Mouse (Mus musculus) retina, adult 2 months (tissue): Measurements from ENCODE around the gene Arid2.
"Not testable (repeated sequence)": the region's sequence is repeated elsewhere in the genome, so short reads cannot be mapped to it uniquely, and the experiment has no call there.

Source experiments
- DNase-seq: peaks from one replicate; pipeline ENCODE4 v3.0.0-alpha.2; 2012; ENCODE audit warnings: low read depth, low spot score

Gene Arid2

GRCm38 (mm10) chr15:96287369-96287975, at the start of gene Arid2:
Gene Arid2 (plus strand): TSS chr15:96287518.
- no peak for DNase-seq

- no peak for DNase-seq
Measured at GRCm38 (mm10) chr15:96238071-96238470, 49.2 kb upstream of the Arid2 start.

DNA sequence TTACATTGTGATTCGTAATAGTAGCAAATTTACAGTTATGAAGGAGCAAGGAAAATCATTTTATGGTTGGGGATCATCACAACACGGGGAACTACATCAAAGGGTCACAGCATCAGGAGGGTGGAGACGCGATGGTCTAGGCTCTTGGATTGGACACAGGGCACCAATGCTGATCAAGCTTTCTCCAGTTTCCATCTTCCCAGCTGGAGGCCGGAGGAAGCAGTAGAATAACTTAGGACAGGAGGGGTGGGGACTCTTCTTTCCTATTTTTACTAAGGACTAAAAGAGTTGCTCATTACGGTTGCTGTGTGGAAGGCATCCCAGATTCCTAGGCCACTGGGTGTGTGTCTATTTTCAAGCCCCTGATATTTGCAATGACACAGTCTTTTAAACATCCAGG, 43.1 kb upstream of the Arid2 start:
- no peak for DNase-seq

DNA sequence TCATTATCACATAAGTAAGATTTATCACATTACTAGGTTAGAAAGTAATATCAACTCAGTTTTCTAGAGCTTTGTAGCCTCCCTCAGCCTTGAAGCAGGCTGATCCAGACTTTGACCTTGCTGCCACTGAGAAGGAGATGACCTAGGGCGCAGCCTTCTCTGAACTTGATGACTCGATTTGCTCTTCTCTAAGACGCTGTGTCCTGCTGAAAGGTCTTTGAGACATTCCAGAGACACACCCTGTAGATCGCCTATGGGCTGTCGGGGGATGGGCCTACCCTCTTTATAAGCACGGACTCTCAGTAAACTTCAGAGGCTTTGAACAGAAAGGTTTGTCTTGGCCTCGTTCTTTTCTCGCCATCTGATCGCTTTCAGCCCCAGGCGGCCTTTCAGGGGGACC, 42.6 kb upstream of the Arid2 start:
- DNase-seq, result not testable (repeated sequence)

DNA sequence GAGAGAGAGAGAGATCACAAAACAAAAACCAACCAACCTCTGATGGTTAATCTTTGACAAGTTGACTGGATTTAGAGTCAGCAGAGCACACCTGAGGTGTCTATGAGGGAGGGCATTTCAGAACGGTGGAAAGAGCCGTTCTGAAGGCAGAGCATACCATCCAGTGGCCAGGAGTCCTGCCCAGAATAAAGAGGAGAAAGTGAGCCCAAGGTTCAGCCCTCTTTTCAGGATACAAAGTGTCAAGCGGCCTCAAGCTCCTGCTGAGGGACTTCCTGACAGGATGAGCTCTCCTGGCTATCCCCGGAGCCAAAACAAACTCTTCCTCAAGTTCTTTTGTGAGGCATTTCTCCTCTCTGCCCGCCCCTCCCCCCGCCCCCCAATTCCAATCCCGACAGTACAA, 33.5 kb upstream of the Arid2 start:
- DNase-seq, result no peak

GRCm38 (mm10) chr15:96254356-96254755, 33.0 kb upstream of the Arid2 start:
- DNase-seq, result no peak

DNA sequence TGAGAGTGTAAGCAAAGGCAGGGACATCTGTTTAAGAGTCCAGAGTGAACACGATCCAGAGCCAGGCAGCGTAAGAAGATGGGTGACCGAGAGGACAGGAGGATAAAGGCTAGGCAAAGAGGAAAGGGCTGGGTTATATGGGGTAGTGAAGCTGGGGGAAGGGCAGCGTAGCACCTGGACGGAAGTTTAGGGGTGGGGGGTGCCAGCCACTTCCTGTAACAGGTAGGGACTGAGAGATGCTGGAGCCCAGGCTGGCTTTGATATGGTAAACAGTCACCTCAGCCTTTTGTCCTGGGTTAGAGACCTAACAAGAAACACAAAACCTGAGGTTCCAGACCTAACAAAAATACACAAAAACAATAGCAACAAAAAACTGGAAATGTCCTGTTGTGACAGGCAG, 29.5 kb upstream of the Arid2 start:
- DNase-seq, result no peak

- no peak for DNase-seq
Measured at GRCm38 (mm10) chr15:96264614-96265013, 22.7 kb upstream of the Arid2 start.

DNA sequence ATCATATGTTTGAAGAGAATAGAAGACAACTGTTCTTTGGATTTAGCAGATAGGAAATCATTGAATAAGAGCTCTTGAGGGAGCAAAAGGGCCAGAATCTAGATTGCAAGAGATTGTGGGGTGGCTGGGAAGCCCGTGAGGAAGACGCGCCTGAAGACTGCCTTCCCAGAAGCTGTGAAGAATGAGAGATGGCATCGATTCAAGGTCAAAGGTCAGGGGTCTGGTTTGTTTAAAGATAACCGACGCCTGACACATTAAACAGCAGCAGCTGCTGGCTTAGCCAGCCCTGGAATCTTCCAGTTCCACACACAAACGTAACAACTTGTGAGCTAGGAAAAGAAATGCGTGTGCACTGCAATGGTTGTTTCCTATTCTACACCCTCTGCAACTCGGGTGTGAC, 19.4 kb upstream of the Arid2 start:
- DNase-seq, result no peak

- DNase-seq, result no peak
Measured at GRCm38 (mm10) chr15:96268610-96269009, 18.7 kb upstream of the Arid2 start.

DNA sequence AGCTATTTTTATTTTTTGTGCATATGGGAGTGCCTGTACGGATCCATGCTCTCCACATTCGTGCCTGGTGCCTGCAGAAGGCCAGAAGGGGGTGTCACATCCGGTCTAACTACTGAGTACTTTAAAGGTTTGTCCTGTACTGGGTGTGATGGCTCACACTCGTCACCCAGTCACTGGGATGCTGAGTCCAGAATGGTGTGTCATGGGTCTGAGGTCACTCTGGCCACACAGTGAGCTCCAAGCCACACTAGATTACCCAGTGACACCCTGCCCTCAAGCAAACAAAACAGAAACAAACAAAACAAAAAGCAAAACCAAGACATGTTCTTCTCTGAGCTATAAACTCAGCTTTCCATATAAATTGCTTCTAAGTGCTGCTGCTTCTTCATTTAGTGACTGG, 17.9 kb upstream of the Arid2 start:
- no peak for DNase-seq

GRCm38 (mm10) chr15:96270272-96270880, 16.9 kb upstream of the Arid2 start:
- no peak for DNase-seq

DNA sequence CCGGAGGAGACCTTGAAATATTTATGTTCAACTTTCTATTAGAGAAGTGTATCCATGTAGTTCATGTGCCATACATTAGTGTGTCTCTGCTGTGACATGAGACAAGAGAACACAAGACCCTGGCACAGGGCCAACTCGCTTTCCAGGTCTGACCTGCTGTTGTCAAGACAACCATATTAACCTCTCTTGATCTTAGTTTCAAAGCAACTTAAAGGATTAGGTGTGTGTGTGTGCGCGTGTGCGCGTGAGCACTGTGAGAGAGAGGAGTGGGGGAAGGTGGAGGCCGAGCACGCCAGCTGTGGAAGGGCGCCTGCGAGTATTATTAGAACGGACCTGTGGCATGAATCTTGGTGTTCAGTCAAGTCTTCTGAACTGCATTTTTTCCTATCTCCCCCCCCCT, 15.0 kb upstream of the Arid2 start:
- DNase-seq, result no peak

- DNase-seq, result no peak
Measured at GRCm38 (mm10) chr15:96274341-96274740, 13.0 kb upstream of the Arid2 start.

- no peak for DNase-seq
Measured at GRCm38 (mm10) chr15:96275198-96275597, 12.1 kb upstream of the Arid2 start.

DNA sequence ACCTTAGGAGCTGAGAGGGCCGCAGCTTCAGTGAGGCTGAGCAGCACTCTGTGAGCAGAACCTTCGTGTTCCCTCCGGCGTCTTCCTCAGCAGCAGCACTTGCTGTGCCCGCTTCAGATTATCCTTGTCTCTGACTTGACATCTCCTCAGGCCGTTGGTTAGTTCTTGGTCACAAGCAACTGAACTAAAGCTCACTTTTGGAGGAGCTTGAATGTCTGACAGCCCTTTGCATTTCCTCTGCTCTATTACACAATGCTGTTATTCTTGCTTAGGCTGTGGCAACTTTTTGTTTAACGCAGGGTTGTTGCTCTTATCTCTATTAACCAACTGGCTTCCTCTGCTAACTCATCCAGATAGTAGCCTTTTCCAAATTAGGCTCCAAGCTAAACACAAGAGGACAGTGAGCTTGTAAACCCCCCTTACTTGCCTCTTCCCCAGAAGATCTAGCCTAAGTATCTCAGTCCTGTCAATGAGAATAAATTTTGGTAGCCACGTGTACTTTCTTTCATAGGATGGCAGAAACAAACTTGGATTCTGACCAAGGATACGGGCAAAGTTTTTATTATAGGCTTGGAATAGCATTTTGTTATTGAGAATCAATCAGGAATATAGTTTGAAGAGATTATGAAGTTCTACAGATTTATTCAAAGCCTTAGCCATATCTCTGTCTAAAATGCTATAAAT, 11.4 kb upstream of the Arid2 start:
- DNase-seq, result no peak

GRCm38 (mm10) chr15:96277061-96277460, 10.3 kb upstream of the Arid2 start:
- no peak for DNase-seq

- no peak for DNase-seq
Measured at GRCm38 (mm10) chr15:96281236-96281635, 6.1 kb upstream of the Arid2 start.

DNA sequence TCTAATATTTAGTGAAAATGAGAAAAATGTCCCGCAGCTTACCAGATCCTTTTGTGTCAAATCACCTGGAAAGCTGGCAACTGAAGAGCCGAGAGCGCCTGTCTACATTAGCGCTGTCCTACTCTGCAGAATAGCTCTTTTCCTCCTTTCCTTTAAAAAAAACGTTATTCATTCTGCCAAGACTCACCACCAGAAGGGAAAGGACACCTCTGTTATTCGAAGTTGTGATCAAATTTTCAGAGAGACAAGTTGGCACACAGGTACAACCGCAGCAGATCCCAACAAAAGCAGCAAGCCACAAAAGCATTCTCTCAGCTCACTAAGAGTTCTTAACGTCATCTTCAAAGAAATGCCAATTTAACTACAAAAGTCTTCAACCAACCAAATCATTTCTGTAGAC, 4.2 kb upstream of the Arid2 start:
- no peak for DNase-seq

DNA sequence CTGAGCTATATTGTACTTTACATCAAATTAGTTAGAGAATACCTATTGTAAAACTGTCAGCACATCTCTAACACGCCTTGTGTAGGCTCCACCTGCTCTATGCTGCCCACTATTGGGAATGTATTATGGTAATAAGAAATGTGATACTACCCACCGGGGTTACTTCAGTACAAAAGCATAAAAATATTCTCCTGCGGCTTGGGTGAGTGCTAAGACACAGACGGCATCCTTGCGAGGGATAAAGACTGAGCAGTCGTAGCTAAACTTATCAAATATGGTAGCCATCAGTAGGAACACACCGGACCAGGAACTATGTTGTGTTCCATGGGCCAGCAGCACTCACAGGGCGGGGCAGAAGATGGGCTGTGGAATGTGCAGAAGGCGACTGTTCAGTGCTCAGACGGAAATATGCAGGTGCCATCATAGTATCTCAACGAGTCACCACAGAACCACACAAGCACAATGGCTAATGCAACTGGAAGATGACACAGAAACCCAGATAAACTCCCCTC, 3.3 kb upstream of the Arid2 start:
- no peak for DNase-seq

- no peak for DNase-seq
Measured at GRCm38 (mm10) chr15:96284711-96285322, 2.5 kb upstream of the Arid2 start.

DNA sequence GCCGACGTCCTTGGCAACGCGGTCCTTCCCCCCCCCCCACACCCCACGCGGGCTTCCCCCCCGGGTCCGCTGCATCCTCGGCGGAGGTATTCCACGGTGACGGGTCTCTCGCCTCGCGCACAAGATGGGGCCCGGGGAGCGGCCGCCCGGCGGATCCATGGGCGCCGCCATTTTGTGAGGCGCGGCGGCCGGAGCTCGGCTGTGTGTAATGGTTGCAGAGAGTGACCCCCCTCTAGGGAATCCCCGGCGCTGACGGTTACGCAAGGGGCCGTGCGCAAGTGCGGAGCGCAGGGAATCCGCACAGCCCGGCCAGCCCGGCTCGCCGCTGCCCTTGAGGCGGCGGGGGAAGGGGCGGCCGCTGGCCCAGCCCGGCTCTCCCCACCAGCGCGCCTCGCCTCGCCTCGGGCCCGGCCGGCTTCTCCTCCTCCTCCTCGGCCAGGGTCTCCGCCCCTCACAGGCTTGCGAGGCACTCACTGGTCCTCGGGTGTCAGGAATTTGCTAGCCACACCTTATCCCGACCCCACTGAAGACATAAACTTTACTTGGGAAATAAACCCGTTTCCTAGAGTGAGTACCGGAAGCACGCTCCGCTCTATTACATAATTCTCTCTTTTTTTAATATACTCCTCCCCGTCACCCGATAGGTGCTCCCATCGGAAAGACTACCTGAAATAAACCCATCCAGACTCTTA, 1.8 kb upstream of the Arid2 start:
- peak; percentile 81 for DNase-seq
